Mouse (Mus musculus): ENCODE results near the gene Sash3. TPM values are rescaled to one million over a fixed set of nuclear protein-coding genes. Genes with fewer than 3 reads are reported as not detected.
"Not testable (repeated sequence)": the region's sequence is repeated elsewhere in the genome, so short reads cannot be mapped to it uniquely, and the experiment has no call there.

The Sash3 gene
- polyA plus RNA-seq, 1 experiment from 2014 or later, result 1.2 TPM

DNA sequence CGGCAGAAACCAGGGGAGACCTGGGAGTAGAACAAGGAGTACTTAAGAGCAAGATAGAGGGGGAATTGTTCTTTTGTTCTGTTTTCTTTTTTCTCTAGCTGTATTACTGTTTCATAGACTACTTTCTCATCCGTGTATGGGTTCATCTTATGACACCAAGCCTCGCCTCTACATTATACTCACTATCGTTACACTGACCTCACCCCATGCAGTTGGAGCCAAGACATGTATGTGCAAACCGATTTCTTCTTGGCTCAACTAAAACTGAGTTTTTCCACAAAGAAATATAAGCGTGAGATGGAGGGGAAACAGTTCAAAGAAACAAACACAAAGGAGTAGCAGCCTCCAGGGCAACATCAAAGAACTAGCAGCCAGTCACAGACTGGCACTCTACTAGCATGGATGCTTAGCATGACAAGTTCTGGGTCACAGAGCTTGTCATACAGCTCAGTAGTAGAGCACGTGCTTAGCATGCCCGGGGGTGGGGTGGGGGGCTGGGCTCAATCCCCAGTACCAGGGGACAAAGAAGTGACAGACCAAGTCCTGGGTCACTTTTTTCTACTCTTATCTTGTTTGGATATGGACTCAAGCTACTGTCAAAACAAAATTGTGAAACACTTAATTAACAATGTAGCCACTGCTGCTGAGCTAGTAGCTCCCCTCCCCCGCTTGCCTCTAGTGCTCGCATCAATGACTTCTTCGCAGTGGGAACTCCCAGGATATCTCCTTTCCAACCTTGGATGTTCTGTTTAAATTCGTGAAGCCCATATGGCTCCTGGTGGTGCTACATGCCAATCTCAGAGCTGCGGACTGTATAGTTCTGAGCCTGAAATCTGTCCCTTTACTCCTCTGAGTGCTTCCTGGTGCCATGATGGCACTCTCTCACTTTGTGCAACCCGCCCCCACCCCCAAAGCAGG is 47.3 kb downstream of the Sash3 start:
- Histone ChIP-seq H3K4me1 (no peaks in the 10 kb centered on the region), H3K9me3 (no peaks in the 10 kb centered on the region), H3K36me3 (replicated peaks) (no peaks in the 10 kb centered on the region; the same call in 1 of the 2 replicates), H3K27me3 (replicated peaks) (no peaks in the 10 kb centered on the region), H3K27ac (no peak overlapping the region), H3K4me2 (no peak overlapping the region), H3K9ac (no peak overlapping the region), H3K4me3 (no peak overlapping the region)
- 61% methylated on average over 14 of the region's 14 CpGs for WGBS
- ATAC-seq (replicated peaks), result no peak

DNA sequence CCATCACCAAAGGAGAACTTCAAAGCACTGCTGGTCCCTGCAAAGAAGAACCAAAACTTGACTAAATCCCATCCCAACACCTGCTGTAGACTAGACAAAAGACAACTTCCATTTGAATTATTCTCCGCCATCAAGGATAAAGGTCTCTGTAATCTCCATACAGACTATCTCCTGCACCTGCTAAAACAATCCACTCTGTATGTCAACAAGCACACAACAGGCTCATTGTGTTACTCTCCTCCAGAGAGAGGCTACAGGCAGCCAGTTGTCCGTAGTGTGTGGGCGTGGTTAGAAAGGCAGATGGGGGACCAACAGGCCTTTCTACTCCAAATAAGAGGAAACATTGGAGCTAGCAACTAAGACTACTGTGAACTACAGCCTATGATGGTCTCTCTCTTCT is 51.6 kb downstream of the Sash3 start:
- H3K27me3 ChIP-seq (replicated peaks), result no peaks in the 10 kb centered on the region
- H3K27ac ChIP-seq, result no peak overlapping the region
- no peak for ATAC-seq (replicated peaks)
- no peaks in the 10 kb centered on the region for H3K36me3 ChIP-seq (replicated peaks)
- 74% methylated on average over 3 of the region's 3 CpGs for WGBS
- H3K4me1 ChIP-seq, result no peaks in the 10 kb centered on the region
- no peaks in the 10 kb centered on the region for H3K9me3 ChIP-seq
- no peak overlapping the region for H3K4me2 ChIP-seq
- no peak overlapping the region for H3K9ac ChIP-seq
- no peak overlapping the region for H3K4me3 ChIP-seq

DNA sequence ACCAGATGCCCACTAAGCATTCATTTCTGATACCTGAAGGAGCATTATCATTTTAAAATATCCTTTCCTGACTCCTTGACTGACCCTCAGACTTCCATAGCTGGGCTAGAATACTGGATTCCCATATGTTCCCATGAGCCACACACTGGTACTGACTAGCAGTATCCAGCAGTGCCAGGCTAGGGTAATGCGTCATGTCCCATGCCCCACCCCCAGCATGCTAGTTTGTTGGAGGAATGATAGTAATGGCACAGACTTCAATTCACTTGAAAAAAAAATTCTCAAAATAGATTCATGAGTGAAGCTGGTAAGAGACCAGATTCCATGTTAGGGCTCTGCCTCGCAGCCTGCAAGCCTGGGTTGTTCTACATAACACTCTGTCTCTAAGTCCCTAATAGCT is 52.8 kb downstream of the Sash3 start:
- Histone ChIP-seq H3K4me3 (no peak overlapping the region), H3K36me3 (replicated peaks) (no peaks in the 10 kb centered on the region), H3K4me2 (no peak overlapping the region), H3K9ac (no peak overlapping the region), H3K4me1 (0 out of 2 replicates have a peak, but pooled peaks cover 3% of the 10 kb centered on the region), H3K27ac (no peak overlapping the region), H3K9me3 (no peaks in the 10 kb centered on the region), H3K27me3 (replicated peaks) (no peaks in the 10 kb centered on the region)
- WGBS, result 99% methylated on average over 2 of the region's 2 CpGs
- no peak for ATAC-seq (replicated peaks)

DNA sequence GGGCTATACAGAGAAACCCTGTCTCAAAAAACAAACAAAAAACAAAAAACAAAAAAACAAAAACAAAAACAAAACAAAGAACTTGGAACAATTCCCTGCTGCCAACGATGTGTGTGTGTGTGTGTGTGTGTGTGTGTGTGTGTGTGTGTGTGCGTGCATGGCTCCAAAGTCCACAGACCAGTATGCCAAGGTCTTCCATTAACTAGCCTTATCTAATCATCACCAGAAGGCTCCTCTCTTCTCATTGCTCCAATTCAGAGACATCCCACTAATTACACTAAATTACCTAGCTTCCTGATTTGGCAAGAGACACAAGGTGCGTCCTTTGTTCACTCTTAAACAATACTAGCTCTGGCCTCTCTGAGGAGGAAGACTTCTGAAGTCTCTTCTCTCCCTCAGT is 54.5 kb downstream of the Sash3 start:
- Histone ChIP-seq H3K4me1 (peaks cover 11% of the 10 kb centered on the region), H3K4me3 (no peak overlapping the region), H3K4me2 (no peak overlapping the region), H3K27ac (no peak overlapping the region), H3K9ac (no peak overlapping the region), H3K27me3 (replicated peaks) (no peaks in the 10 kb centered on the region), H3K36me3 (replicated peaks) (no peaks in the 10 kb centered on the region), H3K9me3 (no peaks in the 10 kb centered on the region)
- no peak for ATAC-seq (replicated peaks)
- 91% methylated on average over 3 of the region's 3 CpGs for WGBS

DNA sequence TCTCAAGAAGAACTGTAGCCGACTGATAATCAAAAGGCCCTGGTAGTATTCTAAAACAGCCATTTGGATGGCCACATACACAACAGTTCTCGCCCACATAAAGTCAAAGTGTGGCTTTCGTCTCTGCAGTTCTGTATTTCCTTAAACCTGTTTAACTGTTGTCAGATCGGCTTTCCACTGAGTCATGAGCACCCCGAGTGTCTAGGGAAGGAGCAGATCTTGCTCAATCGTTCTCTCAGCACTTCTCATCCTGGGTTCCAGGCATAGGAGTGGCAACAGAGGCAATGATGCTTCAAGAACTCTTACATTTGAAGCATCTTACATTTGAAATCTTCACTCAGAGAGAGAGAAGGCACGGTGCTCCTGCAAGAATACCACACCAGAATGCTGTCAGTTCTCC is 55.7 kb downstream of the Sash3 start:
- Histone ChIP-seq H3K9me3 (no peaks in the 10 kb centered on the region), H3K4me1 (peaks cover 22% of the 10 kb centered on the region), H3K36me3 (replicated peaks) (no peaks in the 10 kb centered on the region), H3K9ac (no peak overlapping the region), H3K4me2 (no peak overlapping the region), H3K4me3 (no peak overlapping the region), H3K27ac (no peak overlapping the region), H3K27me3 (replicated peaks) (no peaks in the 10 kb centered on the region)
- WGBS, result 86% methylated on average over 7 of the region's 7 CpGs
- ATAC-seq (replicated peaks), result no peak

DNA sequence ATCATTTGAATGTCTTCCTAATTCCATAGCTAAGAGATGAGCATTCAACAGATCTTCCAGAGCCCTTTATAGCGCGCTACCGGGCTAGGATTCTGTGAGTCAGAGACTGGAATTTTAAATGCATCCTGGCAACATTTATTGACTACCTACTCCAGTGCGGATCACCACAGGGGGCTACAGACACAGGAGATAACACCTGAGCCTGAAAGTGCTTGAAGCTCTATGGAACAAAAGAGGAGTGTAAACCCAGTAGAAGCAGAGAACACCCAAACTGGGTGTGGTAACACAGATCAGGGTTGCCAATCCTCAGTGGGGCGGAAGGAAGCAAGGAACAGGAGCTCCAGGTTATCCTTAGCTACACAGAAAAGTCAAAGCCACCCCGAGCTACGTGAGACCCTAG is 56.2 kb downstream of the Sash3 start:
- Histone ChIP-seq H3K36me3 (replicated peaks) (no peaks in the 10 kb centered on the region), H3K4me3 (no peak overlapping the region), H3K9ac (no peak overlapping the region), H3K4me1 (peaks cover 22% of the 10 kb centered on the region), H3K9me3 (no peaks in the 10 kb centered on the region), H3K27me3 (replicated peaks) (no peaks in the 10 kb centered on the region), H3K27ac (no peak overlapping the region), H3K4me2 (no peak overlapping the region)
- WGBS, result 80% methylated on average over 7 of the region's 7 CpGs
- ATAC-seq (replicated peaks), result no peak

DNA sequence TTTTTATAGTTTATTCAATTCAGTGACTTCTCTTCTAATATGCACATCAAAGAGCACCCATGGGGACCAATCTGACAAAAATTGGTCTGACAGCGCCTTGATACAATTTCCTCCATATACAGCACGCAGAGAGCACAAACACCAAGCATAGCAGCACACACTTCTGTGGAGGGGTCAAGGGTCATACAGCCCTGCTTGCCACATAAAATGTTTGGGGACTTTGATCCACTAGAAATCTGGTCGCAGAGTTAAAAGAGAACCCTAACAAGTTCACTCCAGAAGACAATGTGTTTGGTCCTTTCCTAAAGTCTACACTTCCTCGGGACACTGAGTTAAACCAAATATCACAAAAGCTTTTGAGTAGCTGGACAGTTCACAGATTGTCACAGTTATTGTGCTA is 56.8 kb downstream of the Sash3 start:
- Histone ChIP-seq H3K9me3 (no peaks in the 10 kb centered on the region), H3K27ac (no peak overlapping the region), H3K36me3 (replicated peaks) (no peaks in the 10 kb centered on the region), H3K4me1 (peaks cover 22% of the 10 kb centered on the region), H3K27me3 (replicated peaks) (no peaks in the 10 kb centered on the region), H3K4me2 (no peak overlapping the region), H3K4me3 (no peak overlapping the region), H3K9ac (no peak overlapping the region)
- ATAC-seq (replicated peaks), result no peak
- WGBS, result 65% methylated on average over 4 of the region's 4 CpGs

DNA sequence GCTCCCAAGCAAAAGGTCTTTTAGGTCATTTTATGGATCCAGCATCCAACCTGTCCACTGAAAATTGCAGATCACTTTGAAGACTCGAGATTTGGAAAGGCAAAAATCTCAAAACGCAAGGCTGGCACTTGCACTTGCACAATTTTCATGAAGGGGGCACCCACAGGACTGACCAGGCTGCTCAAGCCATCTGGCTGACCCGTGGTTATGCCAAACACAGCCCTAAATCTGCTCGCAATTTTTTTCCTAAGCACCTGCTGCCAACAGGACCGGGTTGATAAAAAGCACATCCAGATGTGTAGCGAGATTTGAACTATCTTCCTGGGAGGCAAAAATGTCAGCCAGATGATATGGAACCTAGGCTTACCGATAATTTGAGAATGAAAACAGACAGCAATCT is 57.5 kb downstream of the Sash3 start:
- no peak overlapping the region for H3K27ac ChIP-seq

DNA sequence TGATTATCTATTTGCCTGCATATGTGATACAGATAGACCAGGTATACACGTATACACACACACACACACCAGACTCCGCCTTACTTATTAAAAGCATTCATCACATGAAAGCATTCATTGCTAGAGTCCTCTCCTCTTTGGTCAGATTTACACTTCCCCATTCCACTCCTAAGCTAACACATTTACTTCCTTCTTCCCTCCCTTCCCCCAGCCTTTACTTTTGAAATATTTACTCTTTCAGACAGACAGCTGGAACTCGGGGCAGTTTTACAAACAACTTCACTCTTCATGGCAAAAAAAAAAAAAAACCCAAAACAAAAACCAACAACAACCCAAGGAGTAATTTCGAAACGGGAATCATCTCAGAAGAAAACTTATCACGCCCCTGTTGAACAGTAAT is 58.2 kb downstream of the Sash3 start:
- Histone ChIP-seq H3K27ac (no peak overlapping the region), H3K4me2 (no peak overlapping the region), H3K36me3 (replicated peaks) (no peaks in the 10 kb centered on the region), H3K9ac (no peak overlapping the region), H3K4me3 (no peak overlapping the region), H3K9me3 (no peaks in the 10 kb centered on the region), H3K27me3 (replicated peaks) (no peaks in the 10 kb centered on the region), H3K4me1 (peaks cover 22% of the 10 kb centered on the region)
- ATAC-seq (replicated peaks), result no peak
- WGBS, result 80% methylated on average over 6 of the region's 6 CpGs

More for the DNA sequence above, 57.5 kb downstream of the Sash3 start:
- no peaks in the 10 kb centered on the region for H3K36me3 ChIP-seq (replicated peaks)
- H3K9me3 ChIP-seq, result no peaks in the 10 kb centered on the region
- no peaks in the 10 kb centered on the region for H3K27me3 ChIP-seq (replicated peaks)
- H3K4me1 ChIP-seq, result peaks cover 22% of the 10 kb centered on the region
- H3K9ac ChIP-seq, result no peak overlapping the region
- ATAC-seq (replicated peaks), result no peak
- WGBS, result 84% methylated on average over 7 of the region's 7 CpGs
- no peak overlapping the region for H3K4me3 ChIP-seq
- H3K4me2 ChIP-seq, result no peak overlapping the region

DNA sequence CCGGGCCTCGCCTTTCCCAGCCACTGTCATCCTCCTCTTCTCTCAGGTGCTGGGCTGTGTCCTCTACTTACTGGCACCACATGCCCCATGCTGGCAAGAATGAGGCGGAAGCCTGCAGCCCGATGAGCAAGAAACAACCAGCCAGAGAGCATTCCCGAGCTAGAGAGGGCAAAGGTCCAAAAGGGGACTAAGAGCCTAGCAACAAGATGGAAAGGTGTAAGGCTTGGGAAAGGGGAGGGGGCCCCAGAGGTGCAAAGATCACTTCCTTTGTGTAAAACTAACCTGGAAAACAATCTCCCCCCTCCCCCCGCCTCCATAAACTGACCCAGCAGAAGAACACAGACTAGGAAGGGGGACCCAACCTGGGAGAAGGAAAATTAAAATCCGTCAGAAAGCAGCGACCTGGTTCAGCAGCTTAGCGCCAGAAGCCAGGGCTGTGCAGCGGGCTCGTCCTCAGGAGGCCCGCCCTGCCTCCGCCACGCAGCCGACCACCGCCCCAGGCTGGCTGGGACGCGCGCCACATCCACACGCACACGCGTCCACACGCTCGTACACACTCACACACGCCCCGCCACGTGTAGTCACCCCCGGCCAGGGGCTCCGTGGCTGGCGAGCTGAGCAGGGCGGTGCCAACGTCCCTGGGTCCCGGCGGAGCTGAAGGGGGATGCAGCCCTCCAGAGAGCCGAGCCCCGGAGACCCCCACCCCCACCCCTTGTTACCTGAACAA is 61.7 kb downstream of the Sash3 start:
- peak overlapping the region; percentile 80 for H3K27ac ChIP-seq
- H3K4me3 ChIP-seq, result peak overlapping the region; percentile 66
- H3K4me1 ChIP-seq, result peaks cover 22% of the 10 kb centered on the region
- 20% methylated on average over 35 of the region's 36 CpGs for WGBS
- H3K9ac ChIP-seq, result peak overlapping the region; percentile 68
- H3K9me3 ChIP-seq, result no peaks in the 10 kb centered on the region
- peak; percentile 86 for ATAC-seq (replicated peaks)
- H3K27me3 ChIP-seq (replicated peaks), result no peaks in the 10 kb centered on the region
- no peaks in the 10 kb centered on the region for H3K36me3 ChIP-seq (replicated peaks)
- H3K4me2 ChIP-seq, result peak overlapping the region; percentile 62

DNA sequence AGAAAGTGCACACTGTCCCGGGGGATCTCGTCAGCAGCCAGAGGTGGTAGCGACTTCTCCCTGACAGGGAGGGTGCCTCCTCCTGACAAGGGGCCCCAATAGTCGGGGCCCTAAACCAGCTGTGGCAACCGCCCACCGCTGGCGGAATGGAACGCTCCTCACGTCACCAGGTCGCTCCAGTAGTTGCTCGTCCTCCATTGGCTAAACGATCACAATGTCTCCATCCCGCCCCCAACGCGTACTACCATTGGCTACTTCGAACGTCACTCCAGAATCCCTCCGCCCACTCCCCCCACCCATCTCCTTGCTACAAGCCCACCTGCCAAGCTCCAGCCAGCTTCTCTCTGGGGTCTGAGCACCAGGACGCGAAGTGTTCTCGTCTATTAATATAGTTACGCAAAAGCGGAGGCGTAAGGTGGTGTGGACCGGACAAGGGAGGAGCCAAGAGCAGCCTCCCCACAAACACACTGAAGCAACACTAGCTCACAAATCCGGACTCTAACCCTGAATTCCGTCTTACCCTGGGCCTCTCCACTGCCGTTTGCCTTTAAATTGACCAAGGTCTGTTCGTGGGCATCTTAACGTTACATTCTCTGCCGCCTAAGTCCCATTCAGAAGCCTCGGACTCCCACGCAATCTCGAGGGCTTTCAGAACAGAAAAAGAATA is 62.4 kb downstream of the Sash3 start, which contains the start of gene Zdhhc9:
Gene Zdhhc9 (minus strand): TSS at position 360 of the 667 bp plus-strand sequence.
- peak within 1 kb of the TSS; percentile 80 for H3K27ac ChIP-seq
- WGBS, result 17% methylated on average over 33 of the region's 34 CpGs

DNA sequence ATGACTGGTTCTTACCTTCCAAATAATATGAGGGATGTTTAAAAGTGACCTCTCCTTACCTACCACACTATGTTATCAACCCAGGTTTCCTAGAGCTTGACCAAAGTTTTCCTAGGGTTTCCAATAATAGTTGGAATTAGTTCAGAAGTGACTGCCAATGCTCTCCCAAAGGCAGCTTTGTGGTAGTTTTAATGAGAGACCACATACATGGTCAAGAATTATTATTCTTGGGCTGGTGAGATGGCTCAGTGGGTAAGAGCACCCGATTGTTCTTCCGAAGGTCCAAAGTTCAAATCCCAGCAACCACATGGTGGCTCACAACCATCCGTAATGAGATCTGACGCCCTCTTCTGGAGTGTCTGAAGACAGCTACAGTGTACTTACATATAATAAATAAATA is 63.5 kb downstream of the Sash3 start:
- not testable (repeated sequence) for H3K4me3 ChIP-seq; H3K27ac ChIP-seq; H3K9me3 ChIP-seq; H3K9ac ChIP-seq; H3K27me3 ChIP-seq (replicated peaks); H3K36me3 ChIP-seq (replicated peaks); H3K4me2 ChIP-seq; ATAC-seq (replicated peaks)
- WGBS, result 63% methylated on average over 4 of the region's 4 CpGs
- peaks cover 18% of the 10 kb centered on the region for H3K4me1 ChIP-seq

More for the DNA sequence above, 62.4 kb downstream of the Sash3 start, which contains the start of gene Zdhhc9:
- Histone ChIP-seq H3K27me3 (replicated peaks) (no peaks in the 10 kb centered on the region), H3K4me3 (peak within 1 kb of the TSS; percentile 66), H3K9ac (peak within 1 kb of the TSS; percentile 68), H3K9me3 (no peaks in the 10 kb centered on the region), H3K4me1 (peaks cover 21% of the 10 kb centered on the region), H3K36me3 (replicated peaks) (no peaks in the 10 kb centered on the region), H3K4me2 (peak within 1 kb of the TSS; percentile 62)
- ATAC-seq (replicated peaks), result peak; percentile 99
